Mouse (Mus musculus): ENCODE measurements around the gene Dio3. TPM values are rescaled to one million over a fixed set of nuclear protein-coding genes. Genes with fewer than 3 reads are reported as not detected.

The Dio3 gene
- polyA plus RNA-seq, 2 experiments: 0.13 TPM; not detected in 1

DNA sequence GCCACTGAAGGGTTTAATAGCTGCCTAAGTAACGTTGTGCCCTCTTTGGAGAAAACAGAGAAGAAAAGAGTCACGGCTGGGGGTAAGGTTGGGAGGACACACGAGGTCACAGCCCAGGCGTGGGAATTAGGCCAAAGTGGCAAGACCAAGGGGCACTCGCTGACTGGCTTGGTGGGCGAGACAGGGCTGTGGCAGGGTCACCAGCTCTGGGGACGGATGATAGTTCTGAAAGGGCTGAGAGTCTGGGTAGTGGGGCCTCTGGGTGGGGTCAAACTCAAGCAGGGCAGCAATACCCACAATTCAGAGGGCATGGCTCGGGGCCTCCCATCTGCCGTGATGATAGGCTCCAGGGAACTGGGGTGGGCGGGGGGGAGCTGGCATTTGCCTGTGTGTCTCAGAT is 23.1 kb upstream of the Dio3 start:
- no peaks in the 10 kb centered on the region for H3K4me1 ChIP-seq (replicated peaks; ENCODE audit: control insufficient read depth in 2 of 2, insufficient read depth in 2 of 2, low read length in 1 of 2)
- TF ChIP-seq CTCF (IDR thresholded peaks at IDR 0.05; ENCODE audit: low read depth) (no peak), EP300 (IDR thresholded peaks at IDR 0.05; ENCODE audit: low read depth) (no peak)
- H3K9me3 ChIP-seq (ENCODE audit: control insufficient read depth, low read length): no peaks in the 10 kb centered on the region
- no peak for ATAC-seq (ENCODE audit: insufficient read depth)
- no peaks in the 10 kb centered on the region for H3K27me3 ChIP-seq (ENCODE audit: control insufficient read depth, insufficient read depth, low read length)
- 45% methylated on average over 10 of the region's 10 CpGs for WGBS (ENCODE audit: insufficient replicate concordance)
- no peak for DNase-seq (ENCODE audit: low read depth in 3 of 3, low spot score in 3 of 3)
- no peak overlapping the region for H3K4me2 ChIP-seq (ENCODE audit: low read depth)
- H3K4me3 ChIP-seq (ENCODE audit: insufficient read depth in 1 of 2, low read depth in 2 of 2, low read length in 2 of 2): no peak overlapping the region
- no peak overlapping the region for H3K27ac ChIP-seq
- no peaks in the 10 kb centered on the region for H3K36me3 ChIP-seq (replicated peaks; ENCODE audit: control insufficient read depth, insufficient read depth, low read depth)
- H3K9ac ChIP-seq (replicated peaks): no peak overlapping the region

DNA sequence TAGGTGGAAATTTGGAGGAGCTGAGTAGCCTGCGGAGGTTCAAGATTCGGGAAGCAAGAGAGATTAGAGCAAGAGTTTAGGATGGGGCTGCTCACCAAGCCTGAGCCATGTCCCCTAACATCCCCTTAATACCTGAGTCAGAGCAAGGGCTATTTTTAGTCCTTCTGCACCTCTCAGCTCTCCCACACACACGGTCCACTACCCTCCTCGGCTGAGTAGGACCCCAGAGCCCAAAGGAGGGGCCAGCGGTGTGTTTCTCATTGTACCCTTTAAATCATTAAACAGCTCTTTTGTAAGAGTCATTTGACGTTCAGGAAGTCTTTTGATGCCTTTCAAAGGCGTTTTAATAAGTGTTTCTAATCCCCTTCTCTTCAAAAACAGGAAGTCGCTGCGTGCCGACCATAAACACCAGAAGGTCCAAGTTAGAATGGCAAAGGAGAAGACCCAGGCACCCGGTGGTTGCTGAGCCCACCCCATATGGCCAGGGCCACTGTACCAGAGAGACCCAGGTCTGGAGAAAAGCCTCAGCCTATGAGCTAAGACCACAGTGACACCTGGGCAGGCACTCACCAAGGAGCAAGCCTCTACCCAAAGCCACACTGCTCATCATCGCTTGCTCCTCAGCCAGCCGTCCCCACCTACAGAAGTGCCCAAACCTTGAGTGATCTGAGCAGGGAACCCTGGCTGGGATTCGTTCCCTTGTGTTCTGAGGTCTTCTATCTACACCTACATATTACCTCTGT is 22.2 kb upstream of the Dio3 start:
- Histone ChIP-seq H3K36me3 (replicated peaks; ENCODE audit: control insufficient read depth, insufficient read depth, low read depth) (no peaks in the 10 kb centered on the region), H3K4me3 (ENCODE audit: insufficient read depth in 1 of 2, low read depth in 2 of 2, low read length in 2 of 2) (no peak overlapping the region), H3K27ac (no peak overlapping the region), H3K9me3 (ENCODE audit: control insufficient read depth, low read length) (no peaks in the 10 kb centered on the region), H3K9ac (replicated peaks) (no peak overlapping the region), H3K4me2 (ENCODE audit: low read depth) (no peak overlapping the region), H3K4me1 (replicated peaks; ENCODE audit: control insufficient read depth in 2 of 2, insufficient read depth in 2 of 2, low read length in 1 of 2) (no peaks in the 10 kb centered on the region), H3K27me3 (ENCODE audit: control insufficient read depth, insufficient read depth, low read length) (no peaks in the 10 kb centered on the region)
- WGBS (ENCODE audit: insufficient replicate concordance): 39% methylated on average over 14 of the region's 14 CpGs
- ATAC-seq (ENCODE audit: insufficient read depth) (no peak), DNase-seq (ENCODE audit: low read depth in 3 of 3, low spot score in 3 of 3) (no peak)
- TF ChIP-seq CTCF (IDR thresholded peaks at IDR 0.05; ENCODE audit: low read depth) (no peak), EP300 (IDR thresholded peaks at IDR 0.05; ENCODE audit: low read depth) (no peak)

DNA sequence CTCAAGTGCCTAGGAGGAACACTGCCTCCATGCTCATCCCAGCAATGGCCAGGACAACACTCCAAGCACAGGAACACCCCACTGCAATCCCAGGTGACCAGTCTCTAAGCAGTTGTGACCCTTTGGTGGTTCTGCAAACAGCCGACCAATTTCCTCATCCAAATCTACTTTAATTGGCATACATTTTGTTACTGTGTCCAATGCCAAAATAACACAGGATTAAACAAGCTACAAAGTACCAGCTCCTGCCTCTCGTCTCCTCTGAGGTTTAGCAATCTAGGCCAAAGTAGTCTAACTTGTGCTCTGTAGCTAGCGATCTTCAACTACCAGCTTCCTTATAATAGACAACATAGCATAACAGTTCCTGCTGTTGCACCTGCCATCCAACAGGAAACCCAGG is 10.6 kb upstream of the Dio3 start:
- H3K9ac ChIP-seq (replicated peaks): no peak overlapping the region
- no peaks in the 10 kb centered on the region for H3K36me3 ChIP-seq (replicated peaks; ENCODE audit: control insufficient read depth, insufficient read depth, low read depth)
- no peak overlapping the region for H3K27ac ChIP-seq
- H3K4me2 ChIP-seq (ENCODE audit: low read depth): no peak overlapping the region
- ATAC-seq (ENCODE audit: insufficient read depth) (no peak), DNase-seq (ENCODE audit: low read depth in 3 of 3, low spot score in 3 of 3) (no peak)
- no peak for TF ChIP-seq EP300 (IDR thresholded peaks at IDR 0.05; ENCODE audit: low read depth)
- TF ChIP-seq CTCF (IDR thresholded peaks at IDR 0.05; ENCODE audit: low read depth): no peak
- 54% methylated on average over 3 of the region's 3 CpGs for whole genome bisulfite sequencing (ENCODE audit: insufficient replicate concordance)
- H3K4me3 ChIP-seq (ENCODE audit: insufficient read depth in 1 of 2, low read depth in 2 of 2, low read length in 2 of 2): no peak overlapping the region
- H3K27me3 ChIP-seq (ENCODE audit: control insufficient read depth, insufficient read depth, low read length): no peaks in the 10 kb centered on the region
- no peaks in the 10 kb centered on the region for H3K4me1 ChIP-seq (replicated peaks; ENCODE audit: control insufficient read depth in 2 of 2, insufficient read depth in 2 of 2, low read length in 1 of 2)
- H3K9me3 ChIP-seq (ENCODE audit: control insufficient read depth, low read length): no peaks in the 10 kb centered on the region

DNA sequence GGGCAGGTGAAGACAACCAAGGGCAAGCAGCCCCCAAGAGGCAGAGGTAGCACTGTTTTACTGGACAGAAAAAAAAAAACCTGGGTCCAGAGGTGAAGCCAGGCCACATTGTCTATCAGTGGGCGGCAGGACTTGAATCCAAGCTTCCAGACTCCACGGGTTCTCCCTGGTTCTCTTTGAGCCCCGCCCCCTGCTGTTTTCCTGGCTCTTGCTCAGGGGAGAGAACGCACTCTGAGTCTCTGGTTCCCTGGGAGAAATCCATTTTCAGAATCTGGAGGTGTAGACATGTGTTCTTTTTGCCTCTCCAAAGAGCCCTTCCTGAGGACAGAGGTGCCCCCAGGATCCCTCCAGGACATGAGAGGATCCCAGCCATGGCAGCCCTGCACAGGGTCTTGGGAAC is 9.2 kb upstream of the Dio3 start:
- no peaks in the 10 kb centered on the region for H3K9me3 ChIP-seq (ENCODE audit: control insufficient read depth, low read length)
- no peak for ATAC-seq (ENCODE audit: insufficient read depth)
- no peak for DNase-seq (ENCODE audit: low read depth in 3 of 3, low spot score in 3 of 3)
- TF ChIP-seq EP300 (IDR thresholded peaks at IDR 0.05; ENCODE audit: low read depth) (no peak), CTCF (IDR thresholded peaks at IDR 0.05; ENCODE audit: low read depth) (no peak)
- H3K36me3 ChIP-seq (replicated peaks; ENCODE audit: control insufficient read depth, insufficient read depth, low read depth): no peaks in the 10 kb centered on the region
- WGBS (ENCODE audit: insufficient replicate concordance): 52% methylated on average over 4 of the region's 4 CpGs
- no peak overlapping the region for H3K27ac ChIP-seq
- H3K27me3 ChIP-seq (ENCODE audit: control insufficient read depth, insufficient read depth, low read length): no peaks in the 10 kb centered on the region
- H3K4me3 ChIP-seq (ENCODE audit: insufficient read depth in 1 of 2, low read depth in 2 of 2, low read length in 2 of 2): no peak overlapping the region
- H3K4me2 ChIP-seq (ENCODE audit: low read depth): no peak overlapping the region
- no peaks in the 10 kb centered on the region for H3K4me1 ChIP-seq (replicated peaks; ENCODE audit: control insufficient read depth in 2 of 2, insufficient read depth in 2 of 2, low read length in 1 of 2)
- no peak overlapping the region for H3K9ac ChIP-seq (replicated peaks)

DNA sequence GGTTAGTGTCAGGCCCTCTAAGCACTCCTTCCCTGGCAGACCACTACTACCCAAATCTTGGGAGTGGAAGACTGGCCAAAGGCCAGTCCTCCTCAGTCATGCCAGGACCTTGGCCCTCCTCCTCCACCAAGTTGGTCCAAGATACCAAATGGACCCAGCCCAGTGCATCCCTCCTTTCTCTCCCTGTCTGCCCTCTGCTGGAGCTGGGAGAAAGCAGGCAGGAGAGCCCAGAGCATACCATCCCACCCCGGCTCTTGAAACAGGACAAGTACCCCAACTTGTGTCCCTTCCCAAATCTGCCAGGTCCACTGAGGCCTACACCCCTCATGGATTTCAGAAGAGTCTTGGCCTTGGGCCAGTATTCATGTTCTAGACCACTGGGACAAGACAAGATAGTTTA is 2.8 kb upstream of the Dio3 start:
- 25% methylated on average over 1 of the region's 1 CpGs for WGBS (ENCODE audit: insufficient replicate concordance)
- no peak overlapping the region for H3K4me3 ChIP-seq (ENCODE audit: insufficient read depth in 1 of 2, low read depth in 2 of 2, low read length in 2 of 2)
- DNase-seq (ENCODE audit: low read depth in 3 of 3, low spot score in 3 of 3) (no peak), ATAC-seq (ENCODE audit: insufficient read depth) (no peak)
- H3K4me2 ChIP-seq (ENCODE audit: low read depth): no peak overlapping the region
- H3K9ac ChIP-seq (replicated peaks): no peak overlapping the region
- no peak overlapping the region for H3K27ac ChIP-seq
- no peaks in the 10 kb centered on the region for H3K36me3 ChIP-seq (replicated peaks; ENCODE audit: control insufficient read depth, insufficient read depth, low read depth)
- peaks cover 51% of the 10 kb centered on the region for H3K27me3 ChIP-seq (ENCODE audit: control insufficient read depth, insufficient read depth, low read length)
- H3K4me1 ChIP-seq (replicated peaks; ENCODE audit: control insufficient read depth in 2 of 2, insufficient read depth in 2 of 2, low read length in 1 of 2): no peaks in the 10 kb centered on the region
- TF ChIP-seq EP300 (IDR thresholded peaks at IDR 0.05; ENCODE audit: low read depth) (no peak), CTCF (IDR thresholded peaks at IDR 0.05; ENCODE audit: low read depth) (no peak)
- no peaks in the 10 kb centered on the region for H3K9me3 ChIP-seq (ENCODE audit: control insufficient read depth, low read length)

Measured in liver, embryonic 14.5 days (tissue).